Mouse (Mus musculus) left cerebral cortex, adult 2 months (tissue): ENCODE measurements at regions not wholly inside any gene's neighbourhood (a gene's known extent, or its start where the extent isn't known, plus 50 kb on each side); places are given as distances from the start of the nearest gene placed in this dataset.

Experiments used
- DNase-seq, 2 experiments: peaks; one replicate each; pipeline ENCODE4 v3.0.0; 2021 to 2022; ENCODE audit warnings: low spot score in 2 of 2, mixed read lengths in 1 of 2; ENCODE audit errors: extremely low spot score in 1 of 2
- H3K27ac ChIP-seq: fragments of 200-600 bp; 2 replicates; pipeline ENCODE4 v1.8.1; 2022
- H3K4me3 ChIP-seq: fragments of 200-600 bp; 2 replicates; pipeline ENCODE4 v1.8.1; 2022
- CTCF ChIP-seq: fragments of 200-600 bp; IDR thresholded peaks from 2 replicates; pipeline ENCODE4 v1.8.1; 2022; ENCODE audit warnings: antibody characterized with exemption, mild to moderate bottlenecking, moderate library complexity
- intact Hi-C: fragments of 180-260 bp; cut with DNase I; formaldehyde crosslinking; loops from one replicate; pipeline ENCODE4 v1.15.1; 2025

DNA sequence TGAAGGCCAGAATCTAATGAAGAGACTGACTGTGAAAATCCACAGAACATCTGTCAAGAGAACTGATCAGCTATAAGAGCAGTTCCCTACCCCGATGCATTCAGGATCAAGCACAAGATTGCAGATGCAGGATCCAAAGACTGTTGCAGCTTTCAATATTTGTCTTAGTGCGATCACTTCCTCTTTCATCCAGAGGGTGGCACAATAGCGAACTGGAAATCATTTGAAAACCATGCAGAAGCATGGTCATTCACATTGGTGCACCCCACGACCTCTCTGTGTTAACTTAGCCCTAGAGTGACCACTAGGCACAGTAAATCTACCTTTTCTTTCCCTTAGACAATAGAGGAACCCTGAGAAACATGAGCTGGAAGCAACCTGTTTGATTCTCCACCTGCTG is 55.8 kb upstream of the Pak3 start:
- no peak overlapping the region for H3K27ac ChIP-seq
- intact Hi-C loops = loop anchor here (1.0 to 5.0 kb wide), 3 partner anchors 50 to 535 kb away; no protein-coding TSS in a partner anchor
- peak in 1 of 2 experiments; percentile 14 for DNase-seq
- peak; percentile 56 for TF ChIP-seq CTCF
- no peak overlapping the region for H3K4me3 ChIP-seq

DNA sequence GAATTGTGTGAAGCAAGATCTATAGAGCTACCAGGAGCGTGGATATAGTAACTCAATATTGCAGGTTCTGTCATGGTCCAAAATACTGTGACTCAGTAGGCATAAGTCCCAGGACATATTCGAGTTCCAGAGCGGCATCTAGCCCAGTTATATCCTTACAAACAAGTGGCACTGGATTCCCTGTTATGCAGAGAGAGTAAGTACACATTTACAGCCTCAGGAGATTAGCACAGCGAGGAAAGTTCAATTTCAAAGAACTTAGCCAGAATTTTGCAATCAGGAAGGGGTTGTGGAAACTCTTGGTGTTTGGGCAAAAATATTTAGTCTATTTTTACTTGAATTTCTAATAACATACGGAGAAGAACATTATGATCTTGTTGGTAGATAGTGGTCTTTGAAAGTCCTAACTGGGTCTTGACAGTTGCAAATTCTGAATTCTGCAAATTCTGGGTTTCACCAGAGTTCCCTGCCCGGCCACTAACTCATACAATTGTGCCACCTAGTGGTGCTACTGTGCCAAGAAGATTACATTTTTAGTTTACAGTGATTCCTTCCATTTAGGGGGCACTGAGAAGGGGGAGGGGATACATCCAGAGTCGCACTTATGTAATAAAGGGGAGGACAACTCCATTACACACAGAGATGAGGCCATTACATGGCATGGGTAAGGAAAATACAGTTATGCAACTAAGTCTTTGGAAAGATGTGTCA is 54.7 kb upstream of the Chrdl1 start:
- Histone ChIP-seq H3K27ac (no peak overlapping the region), H3K4me3 (no peak overlapping the region)
- intact Hi-C loops = no loop called here
- DNase-seq = no peak
- TF ChIP-seq CTCF = peak; percentile 60

DNA sequence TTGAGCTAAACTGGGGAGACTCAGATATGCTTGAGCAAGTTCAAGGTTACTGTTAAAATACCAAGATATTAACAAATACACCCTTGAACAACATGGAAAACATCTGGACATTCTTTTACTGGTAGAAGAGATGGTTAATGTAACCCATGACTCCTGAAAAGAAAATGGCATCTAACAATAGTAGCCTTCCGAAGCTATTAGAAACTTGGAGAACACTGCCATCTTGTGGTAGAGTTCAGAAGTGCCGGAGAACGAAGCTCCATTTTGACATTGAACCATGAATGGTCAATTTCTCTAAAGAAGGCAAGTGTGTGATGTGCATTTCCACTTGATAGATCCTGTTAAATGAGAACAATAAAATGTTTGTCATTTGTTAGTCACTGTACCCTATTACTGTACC is 50.5 kb upstream of the Chrdl1 start:
- intact Hi-C loops = loop anchor here (2.0 to 5.0 kb wide), 3 partner anchors 162 to 346 kb away; partner anchors contain the start of gene Rtl9
- H3K4me3 ChIP-seq = no peak overlapping the region
- peak; percentile 17 to 51 for DNase-seq
- H3K27ac ChIP-seq = no peak overlapping the region
- TF ChIP-seq CTCF = peak; percentile 82
